ENCODE assay signal across 8 mouse cellular contexts in the genomic region with DNA sequence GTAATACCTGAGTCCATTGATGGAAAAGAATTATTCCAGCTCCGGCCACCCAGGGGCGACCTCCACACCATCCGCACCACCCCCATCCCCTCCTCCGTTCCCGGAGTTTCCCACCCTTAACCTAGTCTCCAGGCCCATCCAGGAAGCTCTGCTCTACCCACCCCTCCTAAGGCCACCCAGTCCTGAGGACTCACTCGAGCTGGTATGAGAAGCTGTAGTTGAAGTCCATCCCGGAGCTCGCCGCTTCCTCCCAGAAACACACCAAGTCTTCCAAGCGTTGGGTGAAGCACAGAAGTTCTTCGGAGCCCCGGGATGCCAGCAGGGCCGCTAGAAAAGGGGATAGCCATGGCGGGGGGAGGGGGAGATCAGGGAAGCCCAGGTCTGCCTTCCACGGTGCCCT. TPM values are rescaled to one million over a fixed set of nuclear protein-coding genes. Genes with fewer than 3 reads are reported as not detected.
DNase-seq lines count a peak whose midpoint lies in the region; ATAC-seq and TF ChIP-seq lines count a peak whose summit lies in the region.

No protein-coding gene starts in this region.

- no peak for DNase-seq in heart, embryonic 10.5 days (ENCODE audit: low spot score)
- DNase-seq in heart, postnatal 36 days, result no peak
- DNase-seq in liver, embryonic 14.5 days (ENCODE audit: low read depth in 3 of 3, low spot score in 3 of 3), result no peak
- DNase-seq in right cerebral cortex, postnatal 14 days, result no peak
- DNase-seq in thymus, postnatal 4 days, result no peak
- DNase-seq in gastrocnemius, postnatal 4 days (ENCODE audit: low spot score in 2 of 2), result no peak

- TF ChIP-seq CTCF in E14TG2a.4 (conservative IDR thresholded peaks at IDR 0.05; ENCODE audit: low read length), result 0 out of 2 replicates have a peak, but pooled peaks have one; percentile 2
- TF ChIP-seq CTCF in liver, embryonic 14.5 days (IDR thresholded peaks at IDR 0.05; ENCODE audit: low read depth), result 0 out of 2 replicates have a peak, but pooled peaks have one; percentile 7

- peak overlapping the region; percentile 82 for H3K27ac ChIP-seq in heart, embryonic 10.5 days
- no peak overlapping the region for H3K27ac ChIP-seq in forebrain, embryonic 12.5 days
- peak overlapping the region; percentile 75 for H3K27ac ChIP-seq in liver, embryonic 14.5 days

- no peaks in the 10 kb centered on the region for H3K9me3 ChIP-seq in heart, embryonic 10.5 days
- no peaks in the 10 kb centered on the region for H3K9me3 ChIP-seq in E14TG2a.4 (ENCODE audit: low read length)
- H3K9me3 ChIP-seq in forebrain, embryonic 12.5 days, result no peaks in the 10 kb centered on the region
- no peaks in the 10 kb centered on the region for H3K9me3 ChIP-seq in liver, embryonic 14.5 days (ENCODE audit: control insufficient read depth, low read length)

- peak overlapping the region; percentile 45 for H3K9ac ChIP-seq in forebrain, embryonic 12.5 days
- peak overlapping the region; percentile 89 for H3K9ac ChIP-seq in liver, embryonic 14.5 days (replicated peaks)

- WGBS in heart, embryonic 10.5 days, result under 1% methylated on average over 15 of the region's 15 CpGs
- WGBS in forebrain, embryonic 12.5 days, result under 1% methylated on average over 15 of the region's 15 CpGs
- WGBS in liver, embryonic 14.5 days (ENCODE audit: insufficient replicate concordance), result 0% methylated on average over 15 of the region's 15 CpGs

- intact Hi-C loops in heart, postnatal 36 days (cut with DNase I), result loop anchor here (2.0 kb wide), 1 partner anchor 41 kb away; a partner anchor contains a TSS

- peaks cover 24% of the 10 kb centered on the region for H3K36me3 ChIP-seq in heart, embryonic 10.5 days
- H3K36me3 ChIP-seq in E14TG2a.4 (ENCODE audit: insufficient read depth, low read length), result peaks cover 27% of the 10 kb centered on the region
- 0 out of 2 replicates have a peak, but pooled peaks cover 4% of the 10 kb centered on the region for H3K36me3 ChIP-seq in forebrain, embryonic 12.5 days (replicated peaks)
- peaks cover 45% of the 10 kb centered on the region for H3K36me3 ChIP-seq in liver, embryonic 14.5 days (replicated peaks; ENCODE audit: control insufficient read depth, insufficient read depth, low read depth)

- peak overlapping the region; percentile 72 for H3K4me2 ChIP-seq in forebrain, embryonic 12.5 days
- peak overlapping the region; percentile 71 for H3K4me2 ChIP-seq in liver, embryonic 14.5 days (ENCODE audit: low read depth)

- H3K27me3 ChIP-seq in heart, embryonic 10.5 days (ENCODE audit: insufficient read depth, poor library complexity, severe bottlenecking), result peaks cover 46% of the 10 kb centered on the region
- peaks cover 55% of the 10 kb centered on the region for H3K27me3 ChIP-seq in E14TG2a.4 (ENCODE audit: insufficient read depth, low read length)
- peaks cover 55% of the 10 kb centered on the region for H3K27me3 ChIP-seq in forebrain, embryonic 12.5 days
- H3K27me3 ChIP-seq in liver, embryonic 14.5 days (ENCODE audit: control insufficient read depth, insufficient read depth, low read length), result no peaks in the 10 kb centered on the region

- H3K4me1 ChIP-seq in heart, embryonic 10.5 days, result peaks cover 42% of the 10 kb centered on the region
- peaks cover 59% of the 10 kb centered on the region for H3K4me1 ChIP-seq in E14TG2a.4 (replicated peaks; ENCODE audit: low read depth, low read length)
- H3K4me1 ChIP-seq in forebrain, embryonic 12.5 days, result peaks cover 28% of the 10 kb centered on the region
- peaks cover 13 to 24% of the 10 kb centered on the region in 2 experiments for H3K4me1 ChIP-seq in liver, embryonic 14.5 days (replicated peaks; ENCODE audit: control insufficient read depth in 2 of 2, insufficient read depth in 2 of 2, low read length in 1 of 2)

- no peak for TF ChIP-seq EP300 in liver, embryonic 14.5 days (IDR thresholded peaks at IDR 0.05; ENCODE audit: low read depth)

- peak overlapping the region; percentile 58 for H3K4me3 ChIP-seq in heart, embryonic 10.5 days
- peak overlapping the region; percentile 74 for H3K4me3 ChIP-seq in E14TG2a.4 (replicated peaks; ENCODE audit: low read length)
- peak overlapping the region; percentile 42 for H3K4me3 ChIP-seq in forebrain, embryonic 12.5 days (replicated peaks)
- peak overlapping the region; percentile 68 to 94 for H3K4me3 ChIP-seq in liver, embryonic 14.5 days (ENCODE audit: insufficient read depth in 1 of 2, low read depth in 2 of 2, low read length in 2 of 2)

- peak; percentile 47 for ATAC-seq in forebrain, embryonic 12.5 days (ENCODE audit: low FRiP score)
- peak; percentile 10; the same call in 1 of the 2 replicates for ATAC-seq in liver, embryonic 14.5 days (ENCODE audit: insufficient read depth)

RNA-seq across cellular contexts. Expression of a gene that starts 1.3 kb away (rescaled TPM):
- polyA plus RNA-seq in heart, embryonic 10.5 days (2016; fragmentation: Nextera tagmentation; extraction: Ambion mirVana), result 25.0 and 25.9 TPM in 2 replicates
- total RNA-seq in heart, postnatal 36 days (2021), result 1 to 10 TPM; 1.4 to 2.2 TPM
- 2.0 and 4.1 TPM in 2 replicates for polyA plus RNA-seq in forebrain, embryonic 12.5 days (2016; fragmentation: Nextera tagmentation; extraction: Ambion mirVana)
- polyA plus RNA-seq in liver, embryonic 14.5 days (2012; rRNA removed), result 146 and 180 TPM in 2 replicates
- polyA plus RNA-seq in liver, embryonic 14.5 days (2014; fragmentation: Nextera tagmentation; extraction: Ambion mirVana), result 82.6 and 96.5 TPM in 2 replicates
- total RNA-seq in gastrocnemius, postnatal 4 days (2021), result 1 to 10 TPM; 6.5 to 7.5 TPM

RNA-seq across cellular contexts. Expression of a gene that starts 6.5 kb away (rescaled TPM):
- 5.7 and 6.9 TPM in 2 replicates for polyA plus RNA-seq in heart, embryonic 10.5 days (2016; fragmentation: Nextera tagmentation; extraction: Ambion mirVana)
- total RNA-seq in heart, postnatal 36 days (2021), result 1 to 10 TPM; 5.8 to 8.0 TPM
- 7.4 and 9.5 TPM in 2 replicates for polyA plus RNA-seq in forebrain, embryonic 12.5 days (2016; fragmentation: Nextera tagmentation; extraction: Ambion mirVana)
- 1.4 TPM in 2 replicates for polyA plus RNA-seq in liver, embryonic 14.5 days (2012; rRNA removed)
- polyA plus RNA-seq in liver, embryonic 14.5 days (2014; fragmentation: Nextera tagmentation; extraction: Ambion mirVana), result 3.5 and 3.6 TPM in 2 replicates
- 1 to 10 TPM; 5.2 to 6.3 TPM for total RNA-seq in gastrocnemius, postnatal 4 days (2021)

RNA-seq across cellular contexts. Expression of a gene that starts 25.2 kb away (rescaled TPM):
- polyA plus RNA-seq in heart, embryonic 10.5 days (2016; fragmentation: Nextera tagmentation; extraction: Ambion mirVana), result 6.5 and 7.0 TPM in 2 replicates
- 1 to 10 TPM; 1.7 to 2.7 TPM for total RNA-seq in heart, postnatal 36 days (2021)
- polyA plus RNA-seq in forebrain, embryonic 12.5 days (2016; fragmentation: Nextera tagmentation; extraction: Ambion mirVana), result 37.0 and 40.9 TPM in 2 replicates
- 2.6 and 3.9 TPM in 2 replicates for polyA plus RNA-seq in liver, embryonic 14.5 days (2012; rRNA removed)
- 0.99 and 1.3 TPM in 2 replicates for polyA plus RNA-seq in liver, embryonic 14.5 days (2014; fragmentation: Nextera tagmentation; extraction: Ambion mirVana)
- 1 to 10 TPM; 4.4 to 4.8 TPM for total RNA-seq in gastrocnemius, postnatal 4 days (2021)

RNA-seq across cellular contexts. Expression of a gene that starts 27.2 kb away (rescaled TPM):
- 1.8 and 2.3 TPM in 2 replicates for polyA plus RNA-seq in heart, embryonic 10.5 days (2016; fragmentation: Nextera tagmentation; extraction: Ambion mirVana)
- total RNA-seq in heart, postnatal 36 days (2021), result 1 to 10 TPM; 2.8 to 3.4 TPM
- 2.1 and 3.4 TPM in 2 replicates for polyA plus RNA-seq in forebrain, embryonic 12.5 days (2016; fragmentation: Nextera tagmentation; extraction: Ambion mirVana)
- 0.19 and 0.24 TPM in 2 replicates for polyA plus RNA-seq in liver, embryonic 14.5 days (2012; rRNA removed)
- polyA plus RNA-seq in liver, embryonic 14.5 days (2014; fragmentation: Nextera tagmentation; extraction: Ambion mirVana), result 0.27 TPM in 1 of 2 replicates, not detected in the other
- total RNA-seq in gastrocnemius, postnatal 4 days (2021), result under 1 TPM; 0.21 to 0.22 TPM

RNA-seq across cellular contexts. Expression of a gene that starts 34.7 kb away (rescaled TPM):
- 50.1 and 52.6 TPM in 2 replicates for polyA plus RNA-seq in heart, embryonic 10.5 days (2016; fragmentation: Nextera tagmentation; extraction: Ambion mirVana)
- total RNA-seq in heart, postnatal 36 days (2021), result 10 to 100 TPM; 57.0 to 58.5 TPM
- 32.9 and 33.3 TPM in 2 replicates for polyA plus RNA-seq in forebrain, embryonic 12.5 days (2016; fragmentation: Nextera tagmentation; extraction: Ambion mirVana)
- 37.5 and 61.5 TPM in 2 replicates for polyA plus RNA-seq in liver, embryonic 14.5 days (2012; rRNA removed)
- 106 and 110 TPM in 2 replicates for polyA plus RNA-seq in liver, embryonic 14.5 days (2014; fragmentation: Nextera tagmentation; extraction: Ambion mirVana)
- total RNA-seq in gastrocnemius, postnatal 4 days (2021), result 10 to 100 TPM; 18.9 to 21.4 TPM
